Mouse (Mus musculus): ENCODE data around the gene Itga9.

GRCm38 (mm10) chr9:118763646-118764045 lies 157.2 kb downstream of the Itga9 start:
- no peak for TF ChIP-seq CTCF (IDR thresholded peaks at IDR 0.05; ENCODE audit: control insufficient read depth, insufficient read depth, insufficient replicate concordance, low read depth, low read length)
- no peak for TF ChIP-seq POLR2A (IDR thresholded peaks at IDR 0.05; ENCODE audit: control insufficient read depth, low read depth, low read length)
